Mouse (Mus musculus): ENCODE data around the gene Coq8a.
A peak's percentile ranks its signal among the peaks of the same experiment; 100 is the strongest.

The Coq8a gene

DNA sequence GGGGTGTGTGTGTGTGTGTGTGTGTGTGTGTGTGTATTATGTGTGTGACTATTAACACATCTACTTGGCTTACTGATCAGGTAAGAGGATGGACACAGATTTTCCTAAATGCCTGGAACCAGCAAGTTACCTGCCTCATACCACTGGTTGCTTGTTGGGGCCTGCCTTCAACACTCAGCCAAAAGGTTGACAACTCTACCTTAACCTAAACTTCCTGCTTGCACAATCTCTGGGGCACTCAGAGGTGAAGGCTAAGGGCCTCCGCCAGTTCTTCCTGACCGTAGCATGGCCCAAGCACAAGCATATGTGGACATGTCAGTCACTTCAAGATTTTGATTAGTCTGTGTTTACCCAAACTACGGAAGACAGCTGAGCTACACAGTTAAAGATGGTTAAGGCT is 1.4 kb downstream of the Coq8a start:
- no peak for DNase-seq (ENCODE audit: low spot score in 2 of 2)

DNA sequence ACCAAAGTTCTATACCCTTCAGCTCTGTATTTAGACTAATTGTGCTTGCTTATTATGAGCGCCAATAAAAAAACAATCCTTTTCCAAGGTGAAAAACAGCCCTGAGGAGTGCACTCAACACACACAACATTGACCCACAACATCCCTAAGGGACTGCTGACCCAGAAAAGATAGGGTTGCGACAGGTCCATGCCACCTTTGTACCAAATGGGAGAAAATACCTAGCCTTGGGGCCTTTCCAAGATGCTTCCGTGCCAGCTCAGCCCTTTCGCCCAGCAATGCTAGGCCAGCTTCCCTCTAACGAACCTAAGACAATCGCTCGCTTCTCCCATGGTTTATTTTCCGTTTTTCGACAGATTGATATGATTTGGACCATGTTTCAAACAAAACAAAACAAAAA is 2.9 kb downstream of the Coq8a start:
- DNase-seq (ENCODE audit: low spot score in 2 of 2), result no peak

DNA sequence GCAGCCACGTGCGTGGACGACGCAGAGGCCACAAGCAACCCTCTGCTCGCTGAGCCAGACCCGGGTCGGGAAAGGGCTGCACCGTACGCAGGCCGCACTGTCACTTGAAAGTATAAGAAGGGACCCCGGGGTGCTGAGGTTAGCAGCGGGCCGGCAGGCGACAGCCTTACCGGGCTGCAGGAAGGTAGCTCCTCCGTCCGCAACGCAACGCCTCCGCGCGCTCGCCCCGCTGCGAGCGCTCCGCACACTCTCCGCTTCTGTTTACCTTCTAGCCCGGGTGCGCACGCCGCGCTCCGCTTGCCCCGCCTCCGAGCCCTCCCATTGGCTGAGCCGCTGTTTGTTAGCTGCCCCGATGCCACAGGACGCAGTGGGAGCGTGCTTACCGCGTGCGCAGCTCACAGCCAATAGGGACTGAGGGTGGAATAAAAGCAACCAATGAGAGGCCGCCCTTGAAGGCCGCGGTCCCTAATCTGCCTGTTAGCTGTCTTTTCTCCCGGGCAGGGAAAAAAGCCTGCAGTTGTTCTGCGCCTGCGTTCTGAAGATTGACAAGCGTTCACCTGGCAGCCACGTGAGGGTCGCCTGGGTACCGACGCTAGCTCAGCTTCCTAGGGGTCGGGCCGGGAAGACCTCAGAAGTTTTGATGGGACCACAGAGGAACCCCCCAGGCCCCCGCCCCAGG is 3.6 kb downstream of the Coq8a start:
- DNase-seq (ENCODE audit: low spot score in 2 of 2), result peak; percentile 97

DNA sequence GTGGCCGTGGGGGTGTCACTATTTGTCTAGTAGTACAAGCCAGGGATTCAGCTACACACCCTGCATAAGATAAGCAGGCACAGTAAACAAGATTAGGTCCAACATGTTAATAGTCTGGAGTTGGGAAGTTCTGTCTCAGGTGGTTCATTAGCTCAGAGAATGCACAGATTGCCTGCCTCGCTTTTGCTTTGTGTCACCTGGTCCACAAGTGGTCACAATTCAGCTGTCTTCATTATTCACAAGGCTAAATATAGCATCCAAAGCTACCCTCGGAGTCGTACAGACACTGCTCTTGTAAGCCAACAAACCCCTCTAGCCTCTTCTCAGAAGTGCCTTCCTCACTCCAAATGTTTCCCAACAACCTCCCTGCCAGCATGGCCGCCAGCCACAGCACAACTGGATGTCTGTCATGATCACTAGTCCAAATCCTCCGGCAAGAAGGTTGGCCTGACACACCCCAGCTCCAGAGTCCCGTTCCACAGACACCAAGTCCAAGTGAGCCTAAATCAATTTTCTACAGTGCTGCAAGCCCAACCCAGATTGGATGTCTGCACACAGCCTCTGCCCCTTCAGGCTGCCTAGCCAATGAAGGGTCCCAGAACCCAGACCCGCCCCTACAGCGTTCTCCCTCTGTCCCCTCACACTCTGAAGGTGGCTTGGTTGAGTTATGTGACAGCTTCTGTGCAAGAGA is 4.5 kb downstream of the Coq8a start:
- DNase-seq (ENCODE audit: low spot score in 2 of 2), result no peak

DNA sequence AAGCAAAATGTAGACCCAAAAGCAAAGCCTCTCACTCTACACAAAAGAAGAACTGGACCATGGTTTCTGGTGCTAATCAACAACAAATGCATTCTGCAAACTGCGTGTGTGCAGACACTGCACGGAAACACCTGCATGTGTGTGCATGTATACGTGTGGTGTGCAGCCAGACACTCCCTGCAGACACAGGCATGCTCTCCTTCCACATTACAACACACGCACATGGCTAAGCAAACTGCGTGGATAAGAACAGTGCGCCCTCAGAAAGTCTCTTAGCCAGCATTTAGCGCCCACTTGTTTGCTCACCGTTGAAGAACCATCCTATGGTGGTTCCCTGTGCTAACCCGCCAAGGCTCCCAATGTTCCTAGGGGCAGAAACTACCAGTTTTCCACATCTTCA is 5.4 kb downstream of the Coq8a start:
- no peak for DNase-seq (ENCODE audit: low spot score in 2 of 2)

DNA sequence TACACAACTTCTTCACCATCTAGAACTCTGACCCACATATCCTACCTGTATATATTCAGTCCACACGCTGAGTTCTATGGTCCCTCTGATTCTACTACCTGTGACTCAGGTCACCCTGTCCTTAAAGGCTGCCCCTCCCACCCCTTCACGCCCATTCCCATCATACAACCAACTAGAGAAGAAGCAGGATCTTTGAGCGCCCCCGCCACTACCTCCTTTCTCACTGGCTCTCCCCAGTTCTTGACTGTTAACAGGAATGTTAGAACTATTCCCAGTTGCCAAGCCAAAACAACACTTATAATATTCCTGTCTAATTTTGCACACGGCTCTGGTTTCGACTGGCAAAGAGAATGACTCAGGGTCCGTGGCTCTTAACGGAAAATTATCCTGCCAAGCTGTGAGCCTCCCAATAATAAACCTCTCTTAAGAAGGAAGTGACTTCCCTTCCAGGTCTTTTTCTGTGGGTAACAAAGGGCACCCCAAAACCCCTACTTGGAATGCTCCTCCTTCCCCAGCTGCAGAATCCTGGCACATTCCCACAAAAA is 5.9 kb downstream of the Coq8a start:
- no peak for DNase-seq (ENCODE audit: low spot score in 2 of 2)

DNA sequence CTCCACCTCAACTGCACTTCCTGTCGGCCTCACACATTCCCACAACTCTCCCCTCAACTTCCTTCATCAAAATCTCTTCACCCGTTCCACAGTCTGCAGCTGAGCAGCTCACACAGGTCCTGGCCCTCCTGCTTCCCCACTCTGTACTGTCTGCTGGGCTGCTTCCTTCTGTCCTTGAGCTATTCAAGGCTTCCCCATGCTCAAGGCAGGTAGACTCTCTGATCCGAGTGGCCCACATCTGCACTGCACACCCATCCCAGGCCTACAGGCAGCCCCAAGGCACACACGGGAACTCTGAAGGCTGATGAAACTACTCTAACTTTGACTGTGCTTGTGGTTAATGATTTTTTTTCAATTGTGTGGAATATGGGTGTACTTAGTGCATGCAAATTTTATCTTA is 6.5 kb downstream of the Coq8a start:
- DNase-seq (ENCODE audit: low spot score in 2 of 2), result no peak

DNA sequence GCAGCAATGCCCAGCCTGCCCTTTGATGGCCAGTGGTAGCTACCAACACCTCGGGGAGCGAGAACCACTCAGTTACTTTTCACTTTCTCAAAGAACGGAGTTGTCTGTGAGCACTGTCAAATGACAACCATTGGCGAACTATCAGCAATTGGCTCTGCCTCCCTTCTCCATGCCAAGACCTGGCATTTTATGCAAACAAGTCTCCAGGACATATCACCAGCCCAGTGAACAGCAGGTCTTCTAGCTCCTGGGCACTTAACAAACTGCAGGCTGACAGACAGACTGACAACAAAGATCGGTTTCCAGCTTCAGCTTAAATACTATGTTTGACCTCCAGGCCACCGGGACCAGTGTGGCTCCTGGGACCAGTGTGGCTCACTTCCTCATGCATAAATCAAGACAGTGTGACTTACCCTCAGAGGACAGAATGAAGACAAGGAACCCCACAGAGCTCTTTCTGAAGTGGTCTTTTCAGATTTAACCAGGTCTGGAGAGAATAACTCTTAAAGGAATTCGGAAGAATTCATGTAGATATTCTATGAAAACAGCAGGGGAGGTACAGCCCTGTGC is 7.7 kb downstream of the Coq8a start:
- DNase-seq (ENCODE audit: low spot score in 2 of 2), result no peak

DNA sequence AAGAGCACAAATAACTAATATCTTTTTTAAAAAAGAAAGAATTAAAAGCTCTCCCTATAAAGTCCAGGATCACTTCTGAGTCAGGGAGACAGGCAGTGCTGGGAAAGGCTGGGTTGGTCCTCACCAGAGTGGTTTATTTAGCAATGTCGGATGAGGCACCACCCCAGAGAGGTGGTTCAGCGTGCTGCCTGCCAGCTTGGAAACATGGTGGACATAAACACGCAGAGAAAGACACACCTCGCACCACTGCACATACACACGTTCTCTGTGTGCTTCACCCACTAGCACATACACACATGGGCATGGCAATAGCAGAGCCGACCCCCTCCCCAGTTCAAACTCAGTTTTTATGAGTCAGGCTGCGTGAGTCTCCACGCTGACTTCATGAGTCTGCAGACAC is 8.3 kb downstream of the Coq8a start:
- DNase-seq (ENCODE audit: low spot score in 2 of 2), result no peak

DNA sequence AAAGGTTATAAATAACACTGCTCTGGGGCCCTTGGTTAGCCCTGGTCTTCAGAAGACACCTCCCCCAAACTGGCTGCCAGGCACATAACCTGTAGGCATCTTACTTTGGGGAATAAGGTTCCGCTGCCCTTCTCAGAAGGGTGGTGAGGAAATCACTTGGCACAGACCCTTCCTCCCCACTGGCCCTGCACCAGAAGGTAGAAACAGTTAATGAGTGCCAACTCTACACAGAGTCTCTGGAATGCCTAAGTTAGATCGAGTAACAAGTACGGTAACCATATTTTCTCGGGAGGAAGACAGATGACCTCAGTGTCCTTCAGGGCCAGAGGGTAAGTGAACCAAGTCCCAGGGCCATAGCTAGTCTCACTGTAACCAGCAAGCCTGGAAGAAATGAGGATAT is 10.5 kb downstream of the Coq8a start:
- DNase-seq (ENCODE audit: low spot score in 2 of 2), result no peak

DNA sequence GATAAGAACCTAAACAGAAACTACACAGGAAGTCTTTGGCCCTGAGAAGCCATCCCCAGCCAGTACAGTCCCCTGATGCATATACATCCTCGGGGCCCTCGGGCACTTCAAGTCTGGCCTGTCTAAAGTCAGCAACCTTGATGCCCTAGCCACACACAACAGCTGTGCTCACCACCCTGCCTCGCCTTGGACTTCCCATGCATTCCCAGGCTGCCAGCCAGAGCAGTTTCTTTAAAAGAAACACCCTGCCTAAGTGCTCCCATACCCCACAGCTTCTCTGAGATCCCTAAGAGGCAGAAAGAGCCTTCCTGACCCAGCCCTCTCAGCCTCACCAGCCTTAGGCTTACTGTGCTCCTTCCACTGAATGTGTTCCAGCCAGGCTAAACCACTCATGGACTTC is 13.0 kb downstream of the Coq8a start:
- DNase-seq (ENCODE audit: low spot score in 2 of 2), result no peak

DNA sequence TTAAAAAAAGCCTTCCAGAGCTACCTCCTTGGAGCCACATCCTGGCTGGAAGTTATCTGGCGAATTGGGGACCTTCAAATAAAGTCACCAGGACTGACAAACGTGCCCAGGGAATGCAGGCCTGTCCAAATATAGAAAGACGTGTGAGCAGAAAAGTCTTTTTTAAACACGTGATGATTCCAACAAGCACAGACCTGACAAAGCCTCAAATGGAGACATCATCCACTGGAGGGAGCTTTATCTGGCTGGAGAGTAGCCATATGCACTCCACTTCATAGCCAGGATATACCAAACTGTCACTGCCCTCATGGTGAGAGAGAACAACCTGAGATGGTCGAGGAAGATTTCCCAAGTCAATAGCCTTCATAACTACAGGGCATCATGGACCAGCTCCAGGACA is 13.5 kb downstream of the Coq8a start:
- DNase-seq (ENCODE audit: low spot score in 2 of 2), result no peak

DNA sequence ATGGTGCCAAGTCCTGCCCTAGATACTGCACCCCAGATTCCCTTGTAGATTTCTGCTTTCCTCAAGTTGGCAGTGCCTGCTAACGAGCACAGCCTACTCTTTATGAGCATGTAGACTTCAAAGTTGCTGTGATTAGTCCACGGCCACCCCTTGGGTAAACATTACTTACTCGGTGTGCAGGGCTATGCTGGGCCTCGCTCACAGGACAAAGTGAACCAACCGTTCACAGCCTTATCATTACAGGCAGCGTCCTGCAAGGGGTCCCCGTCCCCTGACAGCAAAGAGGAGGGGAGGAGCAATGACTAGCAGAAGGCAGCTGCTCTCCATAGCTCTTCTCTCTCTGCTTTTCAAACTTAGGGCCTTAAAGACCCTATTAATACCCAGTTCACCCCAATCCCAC is 14.6 kb downstream of the Coq8a start:
- no peak for DNase-seq (ENCODE audit: low spot score in 2 of 2)

DNA sequence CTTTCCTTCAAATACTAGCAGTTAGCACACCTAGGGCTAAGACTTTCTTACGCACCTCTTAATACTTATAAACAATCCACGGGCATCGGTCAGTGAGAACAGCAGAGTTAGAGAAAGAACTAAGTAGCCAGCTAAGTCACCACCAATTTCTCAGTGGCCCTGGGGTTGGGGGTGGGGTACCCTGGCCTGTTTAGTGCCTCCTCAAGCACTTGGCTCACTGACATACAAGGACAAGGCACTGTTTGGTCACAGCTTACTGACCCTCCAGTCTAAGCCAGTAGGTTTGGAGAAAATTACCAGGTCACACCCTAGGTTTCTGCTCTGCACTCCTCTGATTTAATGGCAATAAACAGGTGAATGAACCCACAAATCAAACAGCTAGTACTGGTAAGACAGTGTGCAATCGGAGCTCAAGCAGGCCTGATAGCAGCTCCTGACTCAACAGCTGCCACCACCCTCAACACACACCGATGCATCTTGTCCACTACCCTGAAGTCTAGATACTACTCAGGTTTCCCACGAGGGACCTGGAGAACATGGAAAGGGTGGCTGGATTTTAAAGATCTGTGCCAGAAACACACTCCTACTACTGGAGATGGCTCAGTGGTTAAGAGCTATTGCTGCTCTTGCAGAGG is 15.8 kb downstream of the Coq8a start:
- no peak for DNase-seq (ENCODE audit: low spot score in 2 of 2)

DNA sequence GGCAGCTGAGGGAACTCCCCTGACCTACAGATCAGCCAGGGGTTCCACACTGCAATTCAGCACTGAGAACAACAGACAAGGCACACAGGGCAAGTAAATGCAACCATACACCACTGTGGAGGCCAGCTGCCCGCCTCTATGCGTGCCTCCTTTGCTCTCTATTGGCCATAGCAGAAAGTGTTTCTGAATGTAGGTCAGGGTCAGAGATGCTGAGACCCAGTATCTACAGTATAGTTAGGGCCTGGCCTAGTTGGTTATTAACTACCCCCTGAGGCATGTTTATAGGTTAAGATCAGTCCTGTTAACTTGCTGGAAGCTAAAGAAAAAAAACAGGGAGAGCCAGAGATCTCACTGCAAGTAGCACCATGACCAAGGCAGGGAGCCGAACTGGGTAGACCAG is 16.7 kb downstream of the Coq8a start:
- no peak for DNase-seq (ENCODE audit: low spot score in 2 of 2)

DNA sequence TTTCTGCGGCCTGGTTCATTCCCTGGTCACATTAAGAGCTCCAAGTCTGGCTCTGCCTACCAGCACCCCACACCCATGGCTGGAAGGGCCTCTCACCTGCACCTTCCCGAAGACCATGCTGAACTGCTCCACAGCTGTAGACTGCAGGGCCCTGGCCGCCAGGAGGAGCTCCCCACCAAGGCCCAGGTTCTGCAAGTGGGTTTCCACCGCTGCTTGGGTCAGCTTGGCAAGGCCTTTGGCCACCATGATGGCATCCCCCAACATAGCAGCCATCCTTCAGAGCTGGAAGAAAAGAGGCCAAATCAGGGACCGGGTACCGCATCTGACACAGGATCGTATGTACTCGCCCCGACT is 17.5 kb downstream of the Coq8a start:
- no peak for DNase-seq (ENCODE audit: low spot score in 2 of 2)

DNA sequence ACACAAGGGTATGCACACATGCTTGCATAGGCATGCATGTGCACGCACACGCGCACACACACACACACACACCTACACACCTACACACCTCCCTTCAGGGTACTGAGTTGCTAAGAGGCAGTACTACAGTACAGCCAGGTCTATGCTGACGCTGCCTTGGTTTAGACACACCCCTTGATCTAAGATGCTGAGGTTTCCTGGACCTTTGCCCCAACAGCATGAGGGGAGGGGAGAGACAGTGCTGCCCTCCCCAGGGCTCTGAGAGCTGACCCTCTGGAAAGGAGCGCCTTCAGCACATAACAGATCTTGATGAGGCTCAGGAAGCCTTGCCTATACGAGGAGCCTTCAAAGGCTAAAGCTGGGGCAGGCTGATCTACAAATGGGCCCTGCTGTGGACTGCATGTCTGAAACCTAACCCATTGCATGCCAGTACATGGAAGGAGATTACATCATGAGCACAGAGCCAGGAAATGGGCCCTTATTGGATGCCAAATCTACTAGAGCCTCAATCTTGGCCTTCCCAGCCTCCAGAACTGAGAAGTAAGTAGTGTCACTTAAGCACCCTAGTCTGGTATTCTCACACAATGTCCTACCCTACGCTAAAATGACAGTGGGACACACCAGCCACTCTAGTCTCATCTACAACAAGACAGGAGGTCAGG is 18.0 kb downstream of the Coq8a start:
- DNase-seq (ENCODE audit: low spot score in 2 of 2), result no peak

DNA sequence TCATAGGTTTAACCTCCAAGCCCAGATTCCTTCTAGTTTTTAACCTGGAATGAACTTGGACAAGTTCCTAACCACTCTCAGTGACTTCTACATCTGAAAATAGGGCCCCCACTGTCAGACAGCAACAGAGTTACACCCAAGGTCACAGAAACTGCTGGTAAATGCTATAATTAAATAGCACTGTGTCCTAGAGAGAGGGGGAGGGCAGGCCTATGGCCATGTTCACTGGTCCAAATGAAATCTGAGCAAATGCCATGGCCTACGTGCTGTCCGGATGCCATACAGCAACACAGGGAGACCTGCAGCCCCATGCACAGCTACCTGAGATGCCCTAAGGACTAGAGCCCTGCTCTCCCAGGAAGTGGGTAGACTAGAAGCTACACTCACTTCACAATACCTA is 19.6 kb downstream of the Coq8a start:
- no peak for DNase-seq (ENCODE audit: low spot score in 2 of 2)

DNA sequence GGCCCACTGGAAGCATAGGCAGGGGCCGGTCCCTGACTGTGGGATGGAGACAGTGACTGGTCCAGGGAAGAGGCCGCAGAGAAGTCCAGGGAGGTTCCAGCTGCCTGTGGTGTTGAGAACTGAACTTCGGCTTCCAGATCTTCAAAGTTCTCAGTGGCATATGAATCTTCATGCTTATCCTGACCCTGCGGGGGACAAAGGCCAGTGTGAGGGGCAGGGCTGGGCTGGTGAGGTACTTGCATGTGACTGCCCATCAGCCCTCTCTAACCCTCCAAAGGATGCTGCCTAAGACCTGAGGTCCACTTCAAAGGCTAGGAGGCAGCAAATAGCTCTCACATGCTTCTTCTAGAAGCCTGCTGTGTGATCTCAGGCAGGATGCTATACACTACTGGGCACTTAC is 20.3 kb downstream of the Coq8a start:
- DNase-seq (ENCODE audit: low spot score in 2 of 2), result no peak

DNA sequence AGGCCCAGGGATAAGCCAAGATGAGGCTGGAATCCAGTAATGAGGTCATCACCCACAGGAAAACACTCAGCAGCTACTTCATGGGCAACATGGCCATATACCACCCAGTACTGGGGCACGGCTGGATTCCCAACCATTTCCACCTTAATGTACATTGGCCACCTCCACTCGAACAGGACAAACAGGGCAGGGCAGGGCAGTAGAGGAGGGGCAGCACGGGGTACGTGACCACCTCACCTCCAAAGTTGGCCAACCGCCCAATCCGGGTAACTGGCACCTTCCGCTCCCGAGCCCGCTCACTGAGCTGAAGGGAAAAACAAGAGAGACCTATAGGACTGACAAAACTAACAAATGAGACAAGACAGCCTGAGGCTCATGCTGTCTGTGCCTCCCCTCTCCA is 21.1 kb downstream of the Coq8a start:
- DNase-seq (ENCODE audit: low spot score in 2 of 2), result no peak

DNA sequence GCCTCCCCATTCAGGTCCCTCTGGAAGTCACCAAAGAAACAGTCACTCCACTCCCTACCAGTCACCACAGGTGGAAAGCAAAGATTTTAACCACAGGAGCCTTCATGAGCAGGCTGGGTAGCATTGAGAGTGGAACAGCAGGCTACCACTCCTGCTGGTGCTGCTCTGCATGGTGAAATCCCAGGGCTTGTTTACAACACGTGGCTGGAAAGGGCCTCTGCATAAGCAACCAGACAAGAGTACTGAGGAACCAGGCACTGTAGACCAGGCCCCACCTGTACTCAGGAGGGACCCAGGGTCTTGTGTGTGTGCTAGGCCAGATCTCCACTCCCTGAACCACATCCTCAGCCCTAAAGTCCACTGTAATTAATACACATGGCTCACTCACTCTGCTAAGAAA is 22.6 kb downstream of the Coq8a start:
- DNase-seq (ENCODE audit: low spot score in 2 of 2), result no peak

DNA sequence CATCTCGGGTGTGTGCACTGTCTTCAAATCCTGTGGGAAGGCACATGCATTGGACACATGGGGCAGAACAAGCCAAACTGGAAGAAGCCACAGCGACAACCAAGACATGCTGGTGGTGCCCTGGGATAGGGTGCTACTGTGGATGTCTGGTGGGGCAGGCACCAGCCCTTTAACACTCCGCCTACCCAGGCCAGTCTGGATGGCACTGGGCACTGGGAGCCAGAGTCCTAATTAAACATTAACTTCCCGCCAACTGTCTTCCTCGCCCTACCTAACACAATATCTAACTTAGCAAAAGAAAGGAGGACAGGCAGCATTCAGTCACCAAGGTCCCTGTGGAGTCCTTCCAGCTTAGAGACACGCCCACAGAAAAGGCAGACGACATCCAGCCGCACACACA is 23.8 kb downstream of the Coq8a start:
- no peak for DNase-seq (ENCODE audit: low spot score in 2 of 2)

All from frontal cortex, postnatal 10 days (tissue).